Mouse (Mus musculus): ENCODE data around the gene Hmgn2. TPM values are rescaled to one million over a fixed set of nuclear protein-coding genes. Genes with fewer than 3 reads are reported as not detected.

The Hmgn2 gene
- total and polyA plus RNA-seq, 3 experiments = 125 to 230 (median 186) TPM

GRCm38 (mm10) chr4:133931785-133932184 lies 36.7 kb downstream of the Hmgn2 start:
- Histone ChIP-seq H3K4me3 (ENCODE audit: control insufficient read depth in 1 of 2, insufficient read depth in 1 of 2, low read depth in 2 of 2, low read length in 2 of 2) (no peak overlapping the region), H3K9ac (ENCODE audit: control insufficient read depth, low read depth, low read length, poor library complexity, severe bottlenecking) (no peak overlapping the region; the same call in 1 of the 2 replicates), H3K27me3 (ENCODE audit: control insufficient read depth in 1 of 2, insufficient read depth in 2 of 2, low read length in 2 of 2) (no peaks in the 10 kb centered on the region), H3K79me2 (ENCODE audit: control insufficient read depth, insufficient read depth, low read length, poor library complexity) (no peaks in the 10 kb centered on the region), H3K9me3 (replicated peaks; ENCODE audit: insufficient read depth, low read length) (no peaks in the 10 kb centered on the region), H3K36me3 (ENCODE audit: control insufficient read depth in 1 of 2, insufficient read depth in 2 of 2, low read length in 2 of 2) (peaks cover 0 to 3% of the 10 kb centered on the region in 2 experiments; a peak in 1 of 4 replicates), H3K4me1 (ENCODE audit: control insufficient read depth in 1 of 2, insufficient read depth in 2 of 2, low read length in 2 of 2) (peaks cover 0 to 4% of the 10 kb centered on the region in 2 experiments; a peak in 3 of 4 replicates), H3K27ac (ENCODE audit: control insufficient read depth, low read depth, low read length) (no peak overlapping the region)
- no peak for DNase-seq (ENCODE audit: low read depth, low spot score)
- no peak for TF ChIP-seq ETS1 (IDR thresholded peaks at IDR 0.05; ENCODE audit: low read depth, low read length)
- no peak for TF ChIP-seq POLR2A (IDR thresholded peaks at IDR 0.05; ENCODE audit: control insufficient read depth in 1 of 2, insufficient read depth in 1 of 2, low read depth in 1 of 2, low read length in 2 of 2, poor library complexity in 1 of 2)
- no peak for TF ChIP-seq E2F4 (IDR thresholded peaks at IDR 0.05; ENCODE audit: borderline replicate concordance, low read depth, low read length)
- TF ChIP-seq TCF12 (IDR thresholded peaks at IDR 0.05; ENCODE audit: low read depth, low read length) = no peak
- TF ChIP-seq GABPA (IDR thresholded peaks at IDR 0.05; ENCODE audit: low read depth, low read length) = no peak
- no peak for TF ChIP-seq USF1 (IDR thresholded peaks at IDR 0.05; ENCODE audit: low read depth, low read length)
- no peak for TF ChIP-seq ZMIZ1 (IDR thresholded peaks at IDR 0.05; ENCODE audit: low read depth, low read length)
- no peak for TF ChIP-seq CHD1 (IDR thresholded peaks at IDR 0.05; ENCODE audit: low read depth, low read length)

GRCm38 (mm10) chr4:133931349-133931748 lies 37.1 kb downstream of the Hmgn2 start:
- H3K9me3 ChIP-seq (replicated peaks; ENCODE audit: insufficient read depth, low read length) = no peaks in the 10 kb centered on the region
- TF ChIP-seq ZNF384 (IDR thresholded peaks at IDR 0.05; ENCODE audit: low read depth, low read length) = peak; percentile 94
- TF ChIP-seq CTCF (IDR thresholded peaks at IDR 0.05 in 2 of 3, conservative IDR thresholded peaks at IDR 0.05 in 1 of 3; ENCODE audit: control insufficient read depth in 1 of 3, insufficient read depth in 1 of 3, low read depth in 2 of 3, low read length in 3 of 3, poor library complexity in 1 of 3, severe bottlenecking in 1 of 3) = peak; percentile 34 to 49 (median 43)
- no peak for TF ChIP-seq ELF1 (IDR thresholded peaks at IDR 0.05; ENCODE audit: low read depth, low read length)
- peak; percentile 14 for TF ChIP-seq RAD21 (IDR thresholded peaks at IDR 0.05; ENCODE audit: low read depth, low read length)
- peak; percentile 30; the same call in 1 of the 2 replicates for TF ChIP-seq SMC3 (IDR thresholded peaks at IDR 0.05; ENCODE audit: low read depth, low read length)
- peak overlapping the region; percentile 41; the same call in 1 of the 2 replicates for H3K9ac ChIP-seq (ENCODE audit: control insufficient read depth, low read depth, low read length, poor library complexity, severe bottlenecking)
- peaks cover 0 to 4% of the 10 kb centered on the region in 2 experiments; a peak in 3 of 4 replicates for H3K4me1 ChIP-seq (ENCODE audit: control insufficient read depth in 1 of 2, insufficient read depth in 2 of 2, low read length in 2 of 2)
- H3K36me3 ChIP-seq (ENCODE audit: control insufficient read depth in 1 of 2, insufficient read depth in 2 of 2, low read length in 2 of 2) = peaks cover 0 to 3% of the 10 kb centered on the region in 2 experiments; a peak in 1 of 4 replicates
- H3K4me3 ChIP-seq (ENCODE audit: control insufficient read depth in 1 of 2, insufficient read depth in 1 of 2, low read depth in 2 of 2, low read length in 2 of 2) = no peak overlapping the region
- no peaks in the 10 kb centered on the region for H3K27me3 ChIP-seq (ENCODE audit: control insufficient read depth in 1 of 2, insufficient read depth in 2 of 2, low read length in 2 of 2)
- no peaks in the 10 kb centered on the region for H3K79me2 ChIP-seq (ENCODE audit: control insufficient read depth, insufficient read depth, low read length, poor library complexity)
- H3K27ac ChIP-seq (ENCODE audit: control insufficient read depth, low read depth, low read length) = no peak overlapping the region
- peak; percentile 50 for DNase-seq (ENCODE audit: low read depth, low spot score)

- Histone ChIP-seq H3K4me1 (ENCODE audit: control insufficient read depth in 1 of 2, insufficient read depth in 2 of 2, low read length in 2 of 2) (no peaks in the 10 kb centered on the region; a peak in 2 of 4 replicates), H3K27ac (ENCODE audit: control insufficient read depth, low read depth, low read length) (no peak overlapping the region), H3K27me3 (ENCODE audit: control insufficient read depth in 1 of 2, insufficient read depth in 2 of 2, low read length in 2 of 2) (no peaks in the 10 kb centered on the region), H3K79me2 (ENCODE audit: control insufficient read depth, insufficient read depth, low read length, poor library complexity) (no peaks in the 10 kb centered on the region), H3K4me3 (ENCODE audit: control insufficient read depth in 1 of 2, insufficient read depth in 1 of 2, low read depth in 2 of 2, low read length in 2 of 2) (no peak overlapping the region), H3K36me3 (ENCODE audit: control insufficient read depth in 1 of 2, insufficient read depth in 2 of 2, low read length in 2 of 2) (peaks cover 0 to 3% of the 10 kb centered on the region in 2 experiments; a peak in 1 of 4 replicates), H3K9ac (ENCODE audit: control insufficient read depth, low read depth, low read length, poor library complexity, severe bottlenecking) (no peak overlapping the region), H3K9me3 (replicated peaks; ENCODE audit: insufficient read depth, low read length) (no peaks in the 10 kb centered on the region)
- no peak for DNase-seq (ENCODE audit: low read depth, low spot score)
- TF ChIP-seq POLR2A (IDR thresholded peaks at IDR 0.05; ENCODE audit: control insufficient read depth in 1 of 2, insufficient read depth in 1 of 2, low read depth in 1 of 2, low read length in 2 of 2, poor library complexity in 1 of 2) (no peak), GATA1 (IDR thresholded peaks at IDR 0.05; ENCODE audit: low read depth, low read length) (no peak), RAD21 (IDR thresholded peaks at IDR 0.05; ENCODE audit: low read depth, low read length) (no peak), ZMIZ1 (IDR thresholded peaks at IDR 0.05; ENCODE audit: low read depth, low read length) (no peak), TAL1 (IDR thresholded peaks at IDR 0.05; ENCODE audit: low read length) (no peak), MEF2A (IDR thresholded peaks at IDR 0.05; ENCODE audit: extremely low read depth, insufficient replicate concordance, low read depth, low read length, poor library complexity, severe bottlenecking) (no peak), ELF1 (IDR thresholded peaks at IDR 0.05; ENCODE audit: low read depth, low read length) (no peak), CHD1 (IDR thresholded peaks at IDR 0.05; ENCODE audit: low read depth, low read length) (no peak), SMC3 (IDR thresholded peaks at IDR 0.05; ENCODE audit: low read depth, low read length) (no peak), NRF1 (IDR thresholded peaks at IDR 0.05; ENCODE audit: insufficient read depth, low read depth, low read length, poor library complexity, severe bottlenecking) (no peak), E2F4 (IDR thresholded peaks at IDR 0.05; ENCODE audit: borderline replicate concordance, low read depth, low read length) (no peak), ZNF384 (IDR thresholded peaks at IDR 0.05; ENCODE audit: low read depth, low read length) (no peak), ZC3H11A (IDR thresholded peaks at IDR 0.05; ENCODE audit: low read depth, low read length) (no peak), SIN3A (IDR thresholded peaks at IDR 0.05; ENCODE audit: low read length) (no peak), USF1 (IDR thresholded peaks at IDR 0.05; ENCODE audit: low read depth, low read length) (no peak), CTCF (IDR thresholded peaks at IDR 0.05 in 2 of 3, conservative IDR thresholded peaks at IDR 0.05 in 1 of 3; ENCODE audit: control insufficient read depth in 1 of 3, insufficient read depth in 1 of 3, low read depth in 2 of 3, low read length in 3 of 3, poor library complexity in 1 of 3, severe bottlenecking in 1 of 3) (no peak), BHLHE40 (IDR thresholded peaks at IDR 0.05; ENCODE audit: borderline replicate concordance, low read depth, low read length) (no peak), GABPA (IDR thresholded peaks at IDR 0.05; ENCODE audit: low read depth, low read length) (no peak)
Observed at GRCm38 (mm10) chr4:133929278-133929670, 39.2 kb downstream of the Hmgn2 start.
